Mouse (Mus musculus) liver, embryonic 12.5 days (tissue): ENCODE measurements around the gene Stk38l. TPM values are rescaled to one million over a fixed set of nuclear protein-coding genes. Genes with fewer than 3 reads are reported as not detected.

Experiments
- ATAC-seq: fragments of 200-750 bp; cut with Nextera tagmentation; 2 replicates; pipeline ENCODE4 v1.8.0; 2017; ENCODE audit warnings: moderate number of reproducible peaks, mild to moderate bottlenecking, moderate library complexity
- H3K27ac ChIP-seq: fragments of 300-500 bp; sonication (generic); 2 replicates; pipeline ENCODE4 v1.5.1; 2016; ENCODE audit warnings: mild to moderate bottlenecking
- H3K27me3 ChIP-seq: fragments of 300-500 bp; sonication (generic); replicated peaks from 2 replicates; pipeline ENCODE4 v1.6.1; 2016; ENCODE audit warnings: mild to moderate bottlenecking, moderate library complexity
- H3K36me3 ChIP-seq: fragments of 300-500 bp; sonication (generic); 2 replicates; pipeline ENCODE4 v1.6.1; 2016; ENCODE audit warnings: mild to moderate bottlenecking, moderate library complexity
- H3K4me1 ChIP-seq: fragments of 300-500 bp; sonication (generic); 2 replicates; pipeline ENCODE4 v1.6.1; 2016
- H3K4me2 ChIP-seq: fragments of 300-500 bp; sonication (generic); 2 replicates; pipeline ENCODE4 v1.6.1; 2016; ENCODE audit warnings: mild to moderate bottlenecking, moderate library complexity
- H3K4me3 ChIP-seq: fragments of 300-500 bp; sonication (generic); 2 replicates; pipeline ENCODE4 v1.5.1; 2016; ENCODE audit warnings: mild to moderate bottlenecking, moderate library complexity
- H3K9ac ChIP-seq: fragments of 300-500 bp; sonication (generic); 2 replicates; pipeline ENCODE4 v1.6.1; 2016; ENCODE audit warnings: mild to moderate bottlenecking, moderate library complexity
- H3K9me3 ChIP-seq: fragments of 300-500 bp; sonication (generic); replicated peaks from 2 replicates; pipeline ENCODE4 v1.6.1; 2016; ENCODE audit warnings: mild to moderate bottlenecking, moderate library complexity
- WGBS: fragments of 180-500 bp; shearing (Covaris S2); methylation state at CpG from one replicate; pipeline ENCODE4 v1.1.7; 2016; ENCODE audit not compliant: insufficient replicate concordance; 5-methylcytosine and 5-hydroxymethylcytosine counted together
- polyA plus RNA-seq: library from polyadenylated mRNA; unstranded; fragments of >200 nt; fragmentation: Nextera tagmentation; extraction: Ambion mirVana; gene quantifications from 2 replicates; pipeline ENCODE4 v1.2.1, GENCODE M21; 2016

Stk38l gene
- polyA plus RNA-seq, 1 experiment from 2014 or later: 6.7 TPM

DNA sequence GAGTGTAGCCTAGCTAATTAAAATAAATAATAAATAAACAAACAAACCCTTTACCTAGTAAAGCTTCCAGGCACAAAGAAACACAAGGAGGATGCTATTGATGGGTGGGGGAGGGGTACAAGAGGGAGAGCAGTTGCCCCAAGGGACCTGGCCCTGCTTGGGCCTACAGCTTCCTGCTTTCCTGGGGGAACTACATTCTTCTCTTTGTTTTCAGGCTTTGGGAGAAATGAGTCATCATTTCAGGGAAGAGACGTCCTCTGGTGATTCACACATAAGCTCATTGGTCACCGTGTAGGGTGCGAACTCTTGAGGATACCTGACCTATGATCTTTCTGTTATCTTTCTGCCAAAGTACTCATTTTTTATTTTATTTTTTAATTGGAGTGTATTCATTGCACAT is 68.7 kb downstream of the Stk38l start:
- ATAC-seq: no peak
- Histone ChIP-seq H3K27ac (no peak overlapping the region), H3K36me3 (no peaks in the 10 kb centered on the region), H3K4me3 (no peak overlapping the region), H3K9ac (no peak overlapping the region), H3K4me2 (no peak overlapping the region), H3K4me1 (peaks cover 7% of the 10 kb centered on the region; the same call in 1 of the 2 replicates), H3K27me3 (peaks cover 38% of the 10 kb centered on the region), H3K9me3 (no peaks in the 10 kb centered on the region)
- WGBS: 41% methylated on average over 3 of the region's 3 CpGs

DNA sequence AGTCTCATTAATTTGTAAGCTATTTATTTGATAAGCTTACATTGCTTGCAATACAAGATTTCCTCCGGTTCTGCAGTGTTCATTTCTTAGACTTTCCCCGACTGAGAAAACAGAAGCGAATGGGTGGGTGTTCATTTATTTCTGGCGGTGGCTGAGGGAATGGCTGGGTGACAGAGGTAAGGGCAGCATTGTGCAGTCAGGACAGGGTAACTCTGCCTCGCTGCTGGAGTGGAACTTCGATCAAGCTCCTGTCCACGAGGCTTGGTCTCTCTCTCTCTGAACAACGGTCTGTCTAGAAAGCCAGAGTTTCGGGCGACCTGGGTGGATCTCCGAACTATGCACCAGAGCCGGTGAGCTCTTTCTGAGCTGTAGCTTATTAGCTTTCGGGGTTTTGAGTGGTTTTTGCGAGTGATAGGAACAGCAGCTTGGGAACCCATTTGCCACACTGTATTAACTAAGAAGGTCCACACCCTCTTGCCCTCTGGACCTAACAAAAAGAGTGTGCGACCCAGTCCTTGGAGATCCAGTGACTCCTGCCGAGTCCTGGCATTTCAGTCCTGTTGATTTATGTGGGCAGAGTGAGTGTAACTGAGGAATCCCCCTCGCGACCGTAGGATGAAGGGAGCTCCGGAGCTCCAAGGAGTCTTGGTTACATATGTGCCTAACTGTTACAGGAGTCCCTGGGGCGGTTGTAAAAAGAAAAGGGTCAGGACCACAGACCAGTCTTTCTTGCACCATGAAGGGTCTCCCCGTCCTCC is 70.5 kb downstream of the Stk38l start:
- ATAC-seq: no peak; the same call in 1 of the 2 replicates
- H3K27me3 ChIP-seq: peaks cover 38% of the 10 kb centered on the region
- H3K36me3 ChIP-seq: no peaks in the 10 kb centered on the region
- H3K4me2 ChIP-seq: peak overlapping the region; percentile 70
- no peak overlapping the region for H3K27ac ChIP-seq
- peaks cover 7% of the 10 kb centered on the region; the same call in 1 of the 2 replicates for H3K4me1 ChIP-seq
- no peaks in the 10 kb centered on the region for H3K9me3 ChIP-seq
- 14% methylated on average over 22 of the region's 22 CpGs for WGBS
- H3K9ac ChIP-seq: 0 out of 2 replicates have a peak overlapping the region, but pooled peaks have one; percentile 1
- H3K4me3 ChIP-seq: peak overlapping the region; percentile 51

DNA sequence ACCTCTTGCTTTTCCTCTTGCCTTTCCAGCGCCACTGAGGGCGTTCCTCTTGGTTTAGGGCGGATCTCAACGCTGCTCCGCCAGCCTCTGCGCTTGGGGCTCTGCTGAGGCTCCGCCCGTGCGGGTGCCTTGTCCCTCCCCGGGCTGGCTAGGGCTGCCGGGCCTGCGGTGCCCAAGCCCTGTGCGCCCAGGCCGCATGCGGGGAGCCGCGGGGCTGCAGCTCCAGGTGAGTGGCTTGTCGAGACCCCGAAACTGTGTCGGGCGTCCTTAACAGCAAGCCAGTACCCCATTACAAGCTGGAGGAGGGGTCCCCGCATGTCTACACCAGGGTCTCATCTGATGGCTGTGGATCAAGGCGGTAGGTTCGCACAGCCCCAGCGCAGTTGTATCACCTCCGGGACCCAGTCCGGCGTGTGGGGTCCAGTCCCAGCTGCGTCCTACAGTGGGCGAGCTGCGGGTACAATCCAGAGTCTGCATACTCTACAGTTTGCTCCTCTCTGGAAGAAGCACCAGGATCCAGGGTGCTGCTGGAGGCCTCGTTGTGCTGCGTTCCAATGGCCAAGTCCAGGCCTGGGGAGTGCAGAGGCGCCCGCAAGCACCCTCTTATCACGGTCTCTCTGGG is 71.2 kb downstream of the Stk38l start, which contains the start of gene Arntl2:
TSS of gene Arntl2 (plus strand) at position 132 of the 622 bp plus-strand sequence.
- peak; percentile 89 for ATAC-seq
- H3K9me3 ChIP-seq: no peaks in the 10 kb centered on the region
- H3K27ac ChIP-seq: no peak within 1 kb of the TSS
- H3K4me3 ChIP-seq: peak within 1 kb of the TSS; percentile 51
- H3K9ac ChIP-seq: 0 out of 2 replicates have a peak within 1 kb of the TSS, but pooled peaks have one; percentile 29
- H3K4me2 ChIP-seq: peak within 1 kb of the TSS; percentile 70
- H3K27me3 ChIP-seq: peaks cover 38% of the 10 kb centered on the region
- no peaks in the 10 kb centered on the region for H3K36me3 ChIP-seq
- H3K4me1 ChIP-seq: peaks cover 7% of the 10 kb centered on the region; the same call in 1 of the 2 replicates
- 1% methylated on average over 36 of the region's 36 CpGs for WGBS

DNA sequence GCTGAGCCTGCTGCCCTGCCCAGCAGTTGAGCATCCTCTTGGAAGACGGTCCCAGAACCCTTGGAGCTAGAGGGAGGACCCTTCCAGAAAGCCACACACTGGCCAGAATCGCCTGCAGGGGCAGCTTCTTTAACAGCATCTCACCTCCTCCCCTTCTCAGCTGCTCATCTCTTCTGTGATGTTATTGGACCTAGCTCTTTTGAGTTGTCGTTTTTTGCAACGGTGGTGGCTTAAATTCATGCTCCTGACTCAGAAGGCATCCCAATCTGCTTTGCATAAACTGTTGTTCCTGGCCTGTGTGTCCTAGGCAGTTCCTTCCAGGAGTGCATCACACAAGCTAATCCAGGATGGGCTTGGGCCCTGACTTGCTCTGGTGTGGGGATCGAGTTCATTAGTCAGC is 72.7 kb downstream of the Stk38l start:
- Histone ChIP-seq H3K36me3 (no peaks in the 10 kb centered on the region), H3K4me2 (no peak overlapping the region), H3K27ac (no peak overlapping the region), H3K9me3 (no peaks in the 10 kb centered on the region), H3K9ac (no peak overlapping the region), H3K27me3 (peaks cover 38% of the 10 kb centered on the region), H3K4me1 (peaks cover 7% of the 10 kb centered on the region; the same call in 1 of the 2 replicates), H3K4me3 (no peak overlapping the region)
- 55% methylated on average over 5 of the region's 5 CpGs for WGBS
- ATAC-seq: no peak

DNA sequence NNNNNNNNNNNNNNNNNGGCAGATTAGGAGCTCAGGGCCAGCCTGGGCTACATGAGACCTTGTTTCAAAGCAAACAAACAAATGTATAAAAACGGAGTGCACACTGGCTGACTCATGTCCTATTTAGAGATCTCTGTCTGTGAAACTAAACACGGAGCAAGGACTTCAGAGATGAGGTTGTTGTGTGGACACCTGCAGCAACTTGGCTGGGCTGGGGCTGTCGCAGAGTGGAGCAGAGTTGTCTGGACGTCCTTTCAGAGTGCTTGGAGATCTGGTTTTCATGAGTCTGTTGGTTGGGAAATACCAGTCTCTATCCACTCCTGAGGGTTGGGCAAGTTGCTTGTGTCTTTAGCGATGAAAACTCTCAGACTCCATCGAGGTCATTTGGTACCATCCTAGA is 85.2 kb downstream of the Stk38l start:
- Histone ChIP-seq H3K9me3 (no peaks in the 10 kb centered on the region), H3K27ac (no peak overlapping the region), H3K4me1 (no peaks in the 10 kb centered on the region), H3K9ac (no peak overlapping the region), H3K4me2 (no peak overlapping the region), H3K4me3 (no peak overlapping the region), H3K27me3 (no peaks in the 10 kb centered on the region), H3K36me3 (no peaks in the 10 kb centered on the region)
- WGBS: 71% methylated on average over 6 of the region's 6 CpGs
- no peak for ATAC-seq

DNA sequence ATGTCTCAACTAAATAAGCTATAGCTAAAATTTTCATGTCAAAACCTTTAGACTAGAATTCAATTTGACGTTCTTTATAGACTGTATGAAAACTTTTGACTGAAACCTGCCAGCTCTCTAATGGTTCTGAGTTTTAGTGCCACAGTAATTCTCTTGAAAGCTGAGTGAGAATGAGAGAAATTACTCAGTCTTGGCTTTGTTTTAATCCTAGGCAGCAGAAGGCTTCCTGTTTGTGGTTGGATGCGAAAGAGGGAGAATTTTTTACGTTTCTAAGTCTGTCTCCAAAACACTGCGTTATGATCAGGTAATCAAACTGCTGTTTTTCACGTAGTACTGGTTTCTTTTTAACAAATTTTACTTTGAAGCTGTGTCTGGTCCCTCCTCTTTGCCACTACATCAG is 88.2 kb downstream of the Stk38l start:
- no peaks in the 10 kb centered on the region for H3K4me1 ChIP-seq
- no peak for ATAC-seq
- no peak overlapping the region for H3K9ac ChIP-seq
- H3K4me2 ChIP-seq: no peak overlapping the region
- H3K27me3 ChIP-seq: no peaks in the 10 kb centered on the region
- no peaks in the 10 kb centered on the region for H3K36me3 ChIP-seq
- no peaks in the 10 kb centered on the region for H3K9me3 ChIP-seq
- WGBS: 60% methylated on average over 5 of the region's 5 CpGs
- no peak overlapping the region for H3K27ac ChIP-seq
- H3K4me3 ChIP-seq: no peak overlapping the region

DNA sequence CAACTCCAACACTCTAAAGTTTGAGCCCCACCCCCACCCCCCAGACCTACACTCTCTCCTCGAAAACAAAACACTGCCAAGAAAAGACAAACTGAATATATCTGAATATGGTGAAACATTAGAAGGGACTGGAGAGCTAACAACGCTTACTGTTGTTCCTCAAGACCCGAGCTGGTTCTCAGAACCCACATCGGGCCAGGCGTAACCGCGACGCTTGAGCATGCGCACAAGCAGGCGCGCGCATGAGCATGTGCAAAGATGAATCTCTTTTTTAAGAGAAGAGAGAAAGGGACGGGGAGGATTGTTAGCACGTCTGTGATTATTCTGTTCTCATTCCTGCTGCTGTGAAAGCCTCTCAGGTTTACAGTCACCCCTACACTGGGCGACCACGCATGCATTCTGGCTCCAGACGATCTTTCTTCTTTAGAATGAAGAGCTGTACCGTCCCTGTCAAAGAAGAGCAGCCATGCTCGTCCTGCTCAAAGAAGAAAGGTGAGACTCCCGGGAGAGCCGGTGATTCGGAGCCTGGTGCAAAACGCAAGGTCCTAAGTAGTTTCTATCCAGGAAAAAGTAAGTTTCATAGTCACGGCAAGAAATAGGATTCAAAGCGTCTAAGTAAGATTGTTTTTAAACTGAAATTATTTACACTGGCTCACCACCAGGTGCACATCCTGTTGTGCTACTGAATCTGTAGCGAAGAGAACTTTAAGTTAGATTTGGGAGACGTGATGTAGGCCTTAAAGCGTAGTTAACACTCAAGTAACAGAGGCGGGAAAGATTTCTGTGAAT is 95.6 kb downstream of the Stk38l start:
- 77% methylated on average over 29 of the region's 29 CpGs for WGBS
- Histone ChIP-seq H3K9me3 (no peaks in the 10 kb centered on the region), H3K4me3 (no peak overlapping the region), H3K9ac (no peak overlapping the region), H3K36me3 (no peaks in the 10 kb centered on the region), H3K4me2 (no peak overlapping the region), H3K27me3 (no peaks in the 10 kb centered on the region), H3K27ac (no peak overlapping the region), H3K4me1 (no peaks in the 10 kb centered on the region)
- ATAC-seq: no peak

DNA sequence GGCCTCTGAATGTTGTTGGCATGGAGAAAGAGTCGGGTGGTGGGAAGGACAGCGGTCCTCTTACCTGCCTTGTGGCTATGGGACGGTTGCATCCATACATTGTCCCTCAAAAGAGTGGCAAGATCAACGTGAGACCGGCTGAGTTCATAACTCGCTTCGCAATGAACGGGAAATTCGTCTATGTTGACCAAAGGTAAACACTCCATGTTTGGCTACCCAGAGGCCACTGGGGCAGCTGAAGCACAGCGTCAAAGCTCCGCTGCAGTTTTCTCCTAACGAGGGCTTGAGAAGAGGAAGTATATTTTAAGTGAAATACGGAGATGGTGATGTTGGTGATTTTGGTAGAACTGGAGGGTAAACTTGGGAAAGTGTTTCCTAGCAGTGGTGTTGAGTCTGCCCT is 97.2 kb downstream of the Stk38l start:
- H3K4me3 ChIP-seq: no peak overlapping the region

DNA sequence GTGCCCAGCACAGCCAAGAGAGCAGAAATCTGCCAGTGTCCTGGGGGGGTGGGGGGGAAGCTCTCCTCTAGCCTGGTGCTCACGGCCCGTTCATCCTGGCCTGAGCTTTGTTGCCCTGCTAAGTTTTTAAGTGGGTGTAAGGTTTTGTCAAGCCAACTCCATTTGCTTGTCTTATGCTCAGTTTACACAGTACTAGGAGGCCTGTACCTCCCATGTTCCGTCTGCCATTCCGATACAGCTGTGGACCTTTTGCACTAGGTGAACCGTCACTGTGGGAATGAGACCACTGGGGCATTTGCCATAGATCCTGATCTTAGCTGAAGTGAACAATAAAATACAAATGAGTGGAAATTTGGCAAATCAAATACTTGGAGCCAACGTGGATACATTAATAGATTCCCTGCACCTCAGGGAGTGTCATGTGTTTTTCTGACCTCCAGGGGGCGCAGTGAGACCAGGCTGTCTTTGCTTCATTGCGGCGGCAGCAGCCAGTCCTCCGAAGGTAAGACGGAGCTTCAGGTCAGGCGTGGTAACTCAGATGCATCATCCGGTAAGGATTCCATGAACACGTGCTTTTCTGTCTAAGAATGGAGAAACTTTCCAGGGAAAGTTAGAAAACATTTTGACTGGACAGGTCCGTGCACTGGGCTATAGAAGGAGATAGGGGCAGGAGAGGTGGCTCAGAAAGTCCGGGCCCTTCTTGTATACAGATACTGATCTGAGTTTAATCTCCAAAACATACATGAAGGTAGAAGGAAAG is 100.1 kb downstream of the Stk38l start:
- Histone ChIP-seq H3K9ac (no peak overlapping the region), H3K4me2 (no peak overlapping the region), H3K4me1 (no peaks in the 10 kb centered on the region), H3K27me3 (no peaks in the 10 kb centered on the region), H3K27ac (no peak overlapping the region), H3K36me3 (no peaks in the 10 kb centered on the region), H3K4me3 (no peak overlapping the region), H3K9me3 (no peaks in the 10 kb centered on the region)
- WGBS: 42% methylated on average over 16 of the region's 16 CpGs
- no peak for ATAC-seq

More for the DNA sequence above, 97.2 kb downstream of the Stk38l start:
- no peak overlapping the region for H3K27ac ChIP-seq
- no peaks in the 10 kb centered on the region for H3K36me3 ChIP-seq
- no peaks in the 10 kb centered on the region for H3K4me1 ChIP-seq
- ATAC-seq: no peak
- H3K4me2 ChIP-seq: no peak overlapping the region
- 66% methylated on average over 13 of the region's 13 CpGs for WGBS
- H3K27me3 ChIP-seq: no peaks in the 10 kb centered on the region
- H3K9ac ChIP-seq: no peak overlapping the region
- H3K9me3 ChIP-seq: no peaks in the 10 kb centered on the region

DNA sequence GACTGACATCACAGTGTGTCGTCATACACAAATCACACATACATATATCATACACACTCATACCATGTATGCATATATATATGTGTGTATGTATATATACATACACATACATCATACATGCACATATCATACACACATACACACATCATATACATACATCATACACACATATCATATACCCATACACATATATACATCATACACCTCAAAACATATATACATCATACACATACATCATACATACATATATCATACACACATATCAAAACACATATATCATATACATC is 100.6 kb downstream of the Stk38l start:
- Histone ChIP-seq H3K27me3 (no peaks in the 10 kb centered on the region), H3K4me3 (no peak overlapping the region), H3K27ac (no peak overlapping the region), H3K36me3 (no peaks in the 10 kb centered on the region), H3K9ac (no peak overlapping the region), H3K4me1 (no peaks in the 10 kb centered on the region), H3K4me2 (no peak overlapping the region), H3K9me3 (no peaks in the 10 kb centered on the region)
- ATAC-seq: no peak
- 80% methylated on average over 1 of the region's 1 CpGs for WGBS
